Mouse (Mus musculus): ENCODE results near the gene Tspan18. TPM values are rescaled to one million over a fixed set of nuclear protein-coding genes. Genes with fewer than 3 reads are reported as not detected.

Tspan18 gene
- total RNA-seq, 4 experiments from 2014 or later = 0.97 to 1.5 (median 1.4) TPM

DNA sequence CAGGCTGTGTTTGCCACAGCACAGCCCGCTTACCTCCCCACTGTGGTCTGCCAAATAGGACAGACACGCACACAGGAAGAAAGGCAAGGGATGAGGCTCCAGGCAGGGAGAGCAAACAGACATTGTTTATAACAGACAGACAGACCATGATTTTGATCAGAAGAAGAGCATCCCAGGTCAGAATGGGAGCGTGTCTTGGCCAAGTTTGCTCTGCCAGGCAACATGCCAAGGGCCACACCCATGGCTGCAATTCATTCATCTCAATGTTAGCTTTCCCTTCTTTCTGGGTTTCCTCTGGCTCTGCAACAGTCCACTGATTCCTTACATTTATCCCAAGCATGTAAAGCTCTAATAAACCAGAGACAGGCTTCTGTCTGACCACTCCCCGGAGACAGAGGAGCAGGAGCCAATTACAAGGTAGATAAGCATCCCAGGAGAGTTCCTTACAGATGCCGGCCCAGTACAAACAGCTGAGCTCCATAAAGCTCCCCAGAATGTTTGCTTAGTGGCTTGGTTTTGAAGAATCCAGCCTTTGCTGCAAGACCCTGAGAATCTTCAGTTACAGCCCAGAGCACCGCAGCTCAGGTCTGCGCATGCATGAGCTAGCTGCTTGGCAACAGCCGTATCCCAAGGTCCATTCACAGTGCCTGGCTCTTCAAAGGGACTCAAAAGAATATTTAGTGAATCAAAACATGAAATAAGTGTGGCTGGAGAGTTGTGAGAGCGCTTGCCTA lies 5.2 kb upstream of the Tspan18 start:
- no peak for DNase-seq (ENCODE audit: low spot score in 2 of 2)

DNA sequence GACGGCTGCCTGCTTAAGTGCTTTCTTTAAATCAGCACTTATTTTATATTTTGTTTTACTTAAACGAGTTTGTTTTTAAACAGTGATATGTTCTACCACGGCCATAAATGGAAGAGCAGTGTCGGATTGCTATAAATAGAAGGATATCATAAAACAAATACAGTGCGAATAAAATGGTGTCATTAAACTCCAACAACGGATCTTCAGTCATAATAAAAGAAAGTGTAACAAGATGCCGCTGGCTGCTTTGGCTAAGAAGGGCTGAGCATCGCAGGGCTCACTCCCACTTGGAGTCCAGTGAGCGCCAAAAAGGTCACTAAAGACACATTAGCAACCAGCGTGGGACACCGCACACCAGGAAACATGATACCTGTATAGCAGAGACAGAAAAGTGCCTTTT lies 1.7 kb upstream of the Tspan18 start:
- no peak for DNase-seq (ENCODE audit: low spot score in 2 of 2)

DNA sequence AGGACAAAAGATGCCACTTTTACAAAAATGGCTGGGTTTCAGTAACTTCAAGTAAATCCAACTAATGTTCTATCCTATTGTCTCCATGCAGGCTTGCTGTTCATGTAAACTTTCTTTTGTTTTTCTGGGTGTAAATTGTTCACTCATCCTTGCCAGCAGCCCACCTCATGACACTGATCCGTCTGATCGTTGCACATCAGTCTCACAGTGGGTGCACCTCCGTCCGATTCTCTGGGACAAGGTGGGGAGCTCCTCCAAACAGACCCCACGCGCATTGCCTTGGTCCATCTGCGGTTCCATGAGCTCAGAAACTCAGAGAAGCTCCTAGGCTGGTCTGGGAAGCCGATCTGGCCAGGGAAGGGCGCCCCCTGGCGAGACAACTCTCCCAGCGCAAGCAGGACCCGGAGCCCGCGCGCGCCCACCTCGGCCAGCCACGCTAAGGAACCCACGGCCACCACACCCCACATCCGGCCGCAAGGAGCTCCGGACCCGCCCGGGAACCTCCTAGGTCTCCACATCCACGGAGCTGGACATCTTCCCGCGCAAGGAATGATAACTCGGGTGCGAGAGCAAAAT lies 976 bp downstream of the Tspan18 start:
- DNase-seq (ENCODE audit: low spot score in 2 of 2) = peak; percentile 60 to 64

DNA sequence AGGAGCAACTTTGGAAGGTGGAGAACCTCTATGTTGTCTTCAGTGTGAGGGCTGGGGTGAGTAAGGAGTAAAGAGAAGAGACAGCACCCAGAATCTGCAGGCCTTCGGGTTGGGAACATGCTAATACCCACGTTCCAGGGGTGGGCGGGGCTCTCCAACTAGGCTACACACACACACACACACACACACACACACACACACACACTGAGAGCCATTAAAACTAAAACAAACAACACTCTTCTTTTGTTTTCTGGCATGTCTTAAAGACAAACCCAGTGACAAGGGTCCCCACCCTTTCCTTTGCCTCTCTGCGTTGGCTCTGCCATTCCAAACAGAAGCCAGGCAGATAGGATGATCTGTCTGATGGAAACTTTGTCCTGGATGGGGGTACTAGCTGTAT lies 2.0 kb downstream of the Tspan18 start:
- no peak for DNase-seq (ENCODE audit: low spot score in 2 of 2)

DNA sequence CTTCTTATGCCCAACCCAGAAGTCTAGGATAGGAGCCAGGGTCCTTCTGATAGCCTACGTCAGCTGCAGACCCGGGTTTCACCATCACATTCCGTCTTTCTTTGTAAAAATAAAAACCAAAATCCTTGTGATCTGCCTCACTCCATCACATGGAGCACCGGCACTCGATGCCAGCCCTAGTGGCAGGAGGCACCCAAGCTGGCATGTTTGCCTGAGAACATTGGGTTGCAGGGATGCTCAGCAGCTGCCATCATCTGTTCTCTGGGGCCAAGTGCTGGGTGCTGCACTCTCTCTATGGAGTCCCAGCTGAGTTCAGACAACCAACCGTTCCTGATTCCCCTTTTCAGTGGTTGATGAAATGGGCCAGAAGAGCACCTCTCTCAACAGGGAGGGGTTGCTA lies 3.2 kb downstream of the Tspan18 start:
- no peak for DNase-seq (ENCODE audit: low spot score in 2 of 2)

DNA sequence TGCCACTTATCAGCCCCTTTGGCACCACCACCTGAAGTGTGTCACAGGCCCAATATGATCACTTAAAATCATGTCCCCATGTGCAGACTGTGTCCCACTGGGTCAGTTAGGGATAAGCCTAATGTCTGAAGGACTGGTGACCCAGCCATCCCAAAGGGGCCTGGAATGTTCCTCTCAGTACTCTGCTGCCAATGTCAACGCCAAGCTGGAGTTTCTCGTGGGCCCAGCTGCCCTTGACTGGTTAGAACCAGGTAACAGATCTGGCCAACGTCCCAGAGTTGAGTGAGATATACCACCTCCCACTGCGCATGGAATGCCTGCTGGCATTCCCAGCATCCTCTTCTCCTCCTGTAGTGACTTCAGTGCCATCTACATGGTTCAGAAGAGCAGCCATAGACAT lies 5.2 kb downstream of the Tspan18 start:
- DNase-seq (ENCODE audit: low spot score in 2 of 2) = no peak

DNA sequence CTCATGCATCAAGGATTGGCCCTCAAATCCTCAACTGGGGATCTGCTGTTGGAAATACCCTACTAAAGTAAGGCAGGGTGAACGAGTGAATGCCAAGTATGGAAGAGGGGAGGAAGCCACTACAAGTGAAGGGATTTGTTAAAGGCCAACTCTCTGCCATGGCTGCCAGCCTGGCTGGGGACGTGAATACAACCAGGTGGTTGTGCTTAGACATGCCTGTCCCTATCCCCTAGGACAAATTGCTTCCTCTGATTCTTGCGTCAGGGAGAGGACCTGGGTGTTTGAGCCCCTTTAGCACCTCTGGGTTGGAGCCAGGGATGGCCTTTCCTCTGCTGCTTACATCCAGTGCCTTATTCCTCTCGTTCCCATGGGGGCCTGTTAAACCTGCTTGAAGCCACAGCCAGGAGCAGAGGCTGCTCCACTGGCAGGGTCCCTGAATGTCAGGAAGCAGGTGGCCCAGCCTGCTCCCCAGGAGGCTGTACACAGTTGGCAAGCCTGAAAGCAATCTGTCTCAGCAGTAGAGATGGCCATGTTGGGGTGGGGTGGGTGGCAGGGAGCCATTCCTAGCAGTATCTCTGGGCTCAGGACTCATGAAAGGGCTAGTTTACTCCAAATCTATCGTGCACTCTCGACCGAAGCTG lies 6.3 kb downstream of the Tspan18 start:
- no peak for DNase-seq (ENCODE audit: low spot score in 2 of 2)

DNA sequence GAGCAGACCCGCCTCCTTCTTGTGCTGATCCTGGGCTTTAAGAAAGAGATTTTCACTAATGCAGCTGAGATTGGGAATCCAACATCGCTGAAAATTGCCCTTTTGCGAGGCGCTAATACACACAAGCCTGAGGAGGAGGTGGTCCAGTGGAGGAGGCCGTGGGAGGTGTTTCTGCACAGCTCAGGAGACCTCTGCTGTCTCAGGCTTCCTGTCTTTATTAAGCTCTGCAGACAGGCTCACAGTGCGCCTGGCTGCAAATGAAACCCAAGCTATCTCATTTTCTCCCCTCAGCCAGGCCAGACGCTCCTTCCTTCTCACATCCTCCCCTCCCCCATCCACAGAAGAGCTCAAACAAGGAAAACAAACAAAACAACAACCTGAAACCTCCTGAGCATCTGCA lies 9.6 kb downstream of the Tspan18 start:
- DNase-seq (ENCODE audit: low spot score in 2 of 2) = no peak

DNA sequence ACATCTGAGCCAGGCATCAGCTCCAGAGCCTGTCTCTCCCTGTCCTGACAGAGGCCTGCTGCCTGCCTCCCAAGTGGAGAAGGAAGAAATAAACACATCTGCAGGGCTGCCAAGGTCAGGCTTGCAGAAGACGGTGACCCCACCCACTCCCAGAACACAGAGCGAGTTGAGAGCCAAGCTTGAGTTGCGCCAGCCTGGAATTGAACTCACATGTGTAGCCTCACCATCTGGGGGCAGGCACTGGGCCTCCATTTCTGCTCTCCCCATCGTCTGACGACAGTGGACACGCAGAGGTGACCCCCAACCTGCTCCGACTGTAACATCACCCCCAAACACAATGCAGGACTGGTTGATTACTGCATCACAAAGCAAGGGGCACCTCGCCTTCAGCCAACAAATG lies 12.4 kb downstream of the Tspan18 start:
- DNase-seq (ENCODE audit: low spot score in 2 of 2) = peak; percentile 67 to 68

DNA sequence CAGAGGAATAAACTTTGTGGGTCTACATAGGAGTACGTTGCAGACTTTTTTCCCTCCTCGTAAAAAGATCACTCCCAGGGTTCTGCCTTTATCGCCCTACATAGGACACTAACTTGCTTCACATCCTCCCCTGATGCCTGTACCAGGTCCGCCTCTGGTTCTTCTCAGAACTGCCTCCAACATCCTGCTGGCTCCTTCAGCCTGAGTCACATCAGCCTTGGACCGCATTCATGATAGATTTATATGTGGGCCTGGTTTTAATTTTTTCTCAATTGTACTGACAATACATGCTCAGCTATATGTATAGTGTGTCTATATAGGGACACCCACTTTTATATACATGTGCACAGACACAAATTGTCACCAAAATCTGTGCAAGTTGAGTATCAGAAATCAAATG lies 14.0 kb downstream of the Tspan18 start:
- DNase-seq (ENCODE audit: low spot score in 2 of 2) = no peak

DNA sequence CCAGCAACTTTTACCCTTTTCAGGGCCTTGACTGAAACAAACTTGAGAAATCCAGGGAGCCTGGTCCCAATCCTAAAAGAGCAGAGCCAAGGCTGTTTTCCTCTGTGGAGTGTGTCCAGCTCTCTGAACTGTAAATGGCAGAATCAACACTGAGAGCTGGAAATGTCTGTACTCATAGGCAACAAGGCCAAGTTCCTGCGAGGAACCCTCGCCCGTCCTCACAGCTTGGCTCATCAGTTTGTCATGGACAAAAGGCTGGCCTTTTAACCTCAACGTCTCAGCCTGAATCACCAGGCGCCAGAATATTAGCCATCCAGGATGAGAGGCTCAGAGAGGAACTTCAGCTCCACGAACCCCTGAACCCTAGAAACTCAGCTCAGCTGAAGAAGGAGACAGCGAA lies 14.7 kb downstream of the Tspan18 start:
- peak in 1 of 2 experiments; percentile 18 for DNase-seq (ENCODE audit: low spot score in 2 of 2)

DNA sequence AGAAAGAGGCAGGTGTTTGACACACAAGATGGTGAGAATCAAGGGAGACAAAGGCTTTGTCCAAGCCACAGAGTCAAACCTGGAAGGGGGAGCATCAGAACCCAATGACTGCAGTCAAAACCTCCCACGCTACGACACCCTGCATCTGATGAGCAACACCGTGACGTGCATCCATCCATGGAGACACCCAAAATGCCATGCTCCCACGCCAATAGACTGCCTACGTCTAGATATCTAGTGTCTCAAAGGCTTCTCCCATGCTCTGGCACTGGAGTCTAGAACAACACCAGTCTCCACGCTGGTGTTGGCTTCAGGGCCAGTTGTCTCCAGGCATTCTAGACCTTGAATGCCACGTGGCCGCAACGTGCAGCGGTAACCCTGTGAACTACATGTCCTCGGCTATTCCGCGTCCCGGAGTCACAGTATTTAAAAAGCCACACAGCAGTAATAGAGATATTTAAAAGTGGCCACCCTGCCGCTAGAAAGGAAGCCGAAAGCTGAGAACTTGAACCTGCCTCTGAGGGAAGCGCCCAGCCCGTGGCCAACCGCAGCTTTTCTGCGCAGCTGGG lies 15.4 kb downstream of the Tspan18 start:
- DNase-seq (ENCODE audit: low spot score in 2 of 2) = no peak

DNA sequence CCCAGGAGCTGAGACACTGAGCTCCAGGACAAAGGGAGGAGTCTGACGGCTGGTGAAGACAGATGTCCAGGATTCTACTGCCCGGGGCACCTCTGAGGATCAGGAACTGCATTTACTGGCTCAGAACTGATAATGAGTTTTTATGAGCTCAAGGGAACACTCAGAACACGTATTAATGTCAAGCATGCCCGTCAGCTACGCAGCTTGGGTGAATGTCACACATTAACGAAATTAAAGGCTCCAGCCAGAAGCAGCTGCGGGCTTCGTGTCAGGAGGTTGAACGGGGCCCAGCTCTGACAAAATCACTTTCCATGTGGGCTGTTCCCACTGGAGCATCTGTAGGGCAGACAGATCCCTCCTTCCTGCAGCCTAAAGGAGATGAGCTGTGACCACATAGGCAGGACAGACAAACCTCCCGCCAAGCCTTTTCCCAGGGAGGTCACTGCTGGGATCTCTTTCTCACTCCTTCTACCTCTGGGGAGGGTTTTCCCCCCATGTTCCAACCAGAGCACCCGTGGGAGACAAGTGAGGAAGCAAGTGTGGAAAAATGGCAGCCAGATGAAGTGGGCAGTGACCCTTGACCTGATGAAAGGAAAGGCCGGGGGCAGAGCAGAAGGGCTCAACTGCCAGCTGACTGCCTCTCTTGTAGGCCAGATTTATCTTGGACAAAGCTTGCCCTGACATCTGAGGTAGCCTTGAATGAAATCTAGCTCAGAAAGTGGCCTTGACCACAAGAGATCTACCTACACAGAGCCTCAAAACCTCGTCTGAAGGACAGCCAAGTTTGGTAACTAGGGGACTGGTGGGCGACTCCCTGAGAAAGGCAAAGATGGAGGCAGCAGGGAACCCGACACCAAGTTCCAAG lies 20.3 kb downstream of the Tspan18 start:
- no peak for DNase-seq (ENCODE audit: low spot score in 2 of 2)

DNA sequence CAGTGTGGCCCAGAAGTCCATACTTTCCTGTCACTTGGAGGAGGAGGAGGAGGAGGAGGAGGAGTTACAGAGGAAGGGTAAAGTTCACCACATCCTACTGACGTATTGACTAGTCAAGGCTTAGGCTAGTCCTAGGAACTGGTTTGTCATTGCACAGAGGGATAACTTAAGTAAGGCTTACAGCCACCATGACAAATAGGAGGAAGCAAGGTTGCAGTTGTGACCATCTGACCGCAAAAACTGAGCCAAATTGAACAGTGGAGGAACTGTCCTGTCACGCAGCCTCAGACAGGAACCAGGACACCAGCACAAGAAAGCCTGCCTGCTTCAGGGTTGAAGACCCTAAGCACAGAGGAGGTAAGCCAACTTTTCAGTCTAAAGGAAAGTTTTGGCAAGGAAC lies 21.8 kb downstream of the Tspan18 start:
- DNase-seq (ENCODE audit: low spot score in 2 of 2) = no peak

DNA sequence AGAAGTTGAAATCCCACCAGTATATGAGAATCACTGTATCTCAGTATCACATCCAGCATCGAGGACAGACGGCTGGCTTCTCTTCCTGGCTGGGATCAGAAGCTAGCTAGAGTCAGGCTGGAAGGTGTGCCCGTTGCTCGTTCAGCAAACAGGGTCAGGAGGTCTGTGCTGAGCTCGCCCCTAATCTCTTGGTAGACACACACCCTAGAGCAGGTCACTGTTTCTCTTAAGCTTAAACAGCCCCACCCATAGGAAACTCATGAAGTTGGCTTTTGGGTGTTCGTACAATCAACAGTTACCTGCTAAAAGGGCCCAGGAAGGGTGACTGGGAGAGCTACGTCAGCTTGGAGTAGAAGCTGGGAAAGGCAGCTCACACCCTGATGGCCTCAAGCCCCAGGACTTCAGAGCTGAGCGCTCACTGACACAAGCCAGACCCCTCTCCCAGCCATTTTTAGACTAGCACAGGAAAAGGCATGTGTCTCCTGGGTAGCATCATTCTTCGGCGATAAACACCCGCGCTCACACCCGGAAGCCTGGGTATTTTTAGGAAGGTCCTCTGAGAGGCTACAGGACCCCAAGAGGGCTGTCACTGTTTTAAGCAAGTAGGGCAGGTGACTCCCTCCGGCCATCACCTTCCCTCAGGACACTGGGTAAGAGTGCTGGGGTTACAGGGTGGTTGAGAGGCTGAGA lies 24.4 kb downstream of the Tspan18 start:
- no peak for DNase-seq (ENCODE audit: low spot score in 2 of 2)

DNA sequence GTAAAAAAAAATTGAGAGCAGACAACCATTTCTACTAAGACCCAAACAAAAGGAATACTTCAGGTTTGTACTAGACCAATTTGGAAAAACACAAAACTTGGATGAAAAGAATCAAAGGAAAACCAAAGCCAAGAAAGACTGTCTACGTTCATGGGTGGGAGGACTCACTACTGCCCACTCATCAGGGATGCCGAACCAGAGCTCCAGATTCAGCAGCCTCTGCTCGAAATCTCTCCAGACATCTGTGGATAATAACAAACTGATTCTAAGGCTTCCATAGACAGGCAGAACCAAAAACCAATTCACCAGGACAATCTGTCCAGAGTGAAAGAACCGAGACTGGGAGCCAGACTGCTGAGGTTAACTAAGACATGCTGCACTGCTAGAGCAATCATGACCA lies 27.4 kb downstream of the Tspan18 start:
- DNase-seq (ENCODE audit: low spot score in 2 of 2) = no peak

DNA sequence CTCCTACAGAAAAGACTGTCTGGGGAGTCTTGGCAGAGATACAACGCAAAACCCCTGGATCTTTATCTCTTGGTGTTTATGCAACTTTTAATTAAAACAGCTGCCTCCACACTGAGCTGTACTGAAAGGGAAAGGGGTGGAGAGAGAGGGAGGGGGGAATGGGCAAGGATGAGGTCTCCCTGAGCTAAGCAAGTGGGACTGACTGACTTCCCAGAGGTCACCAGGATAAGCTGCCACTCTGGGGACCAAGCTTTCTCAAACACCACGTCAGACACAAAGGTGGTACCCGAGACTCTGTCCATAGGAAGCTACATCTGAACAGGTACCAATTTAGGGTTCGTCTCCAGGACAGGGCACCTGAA lies 30.1 kb downstream of the Tspan18 start:
- DNase-seq (ENCODE audit: low spot score in 2 of 2) = no peak

DNA sequence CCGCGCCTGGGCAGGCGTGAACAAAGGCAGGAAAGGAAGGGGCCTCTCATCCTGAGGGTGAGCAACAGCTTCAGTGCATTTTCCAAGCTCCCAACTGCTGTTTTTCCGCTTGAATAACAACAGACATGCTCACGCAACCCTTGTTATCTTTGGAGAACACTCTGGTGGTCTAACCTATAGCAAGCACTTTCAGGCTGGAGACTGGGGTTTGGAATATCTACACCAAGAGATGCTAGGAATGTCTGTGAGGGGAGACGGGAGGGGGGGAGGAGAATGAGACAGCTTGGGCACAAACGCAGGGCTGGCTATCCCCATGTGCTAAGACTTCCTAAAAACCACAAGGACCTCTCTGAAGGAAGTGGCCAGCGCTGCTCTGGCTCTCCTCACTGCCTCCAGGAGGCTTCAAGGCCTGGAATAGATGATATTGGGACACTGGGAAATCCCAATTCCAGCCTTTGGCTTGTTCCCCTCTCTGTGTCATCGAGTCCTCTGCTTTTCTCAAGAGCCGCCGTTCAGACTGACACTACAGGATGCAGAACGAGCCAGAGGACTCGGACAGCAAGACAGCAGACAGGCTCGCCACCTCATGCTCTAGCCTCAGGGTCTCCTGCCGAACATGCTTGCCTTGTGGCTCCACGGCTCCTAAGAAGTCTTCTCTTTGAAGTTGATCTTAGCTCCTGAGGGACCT lies 30.6 kb downstream of the Tspan18 start:
- DNase-seq (ENCODE audit: low spot score in 2 of 2) = no peak

DNA sequence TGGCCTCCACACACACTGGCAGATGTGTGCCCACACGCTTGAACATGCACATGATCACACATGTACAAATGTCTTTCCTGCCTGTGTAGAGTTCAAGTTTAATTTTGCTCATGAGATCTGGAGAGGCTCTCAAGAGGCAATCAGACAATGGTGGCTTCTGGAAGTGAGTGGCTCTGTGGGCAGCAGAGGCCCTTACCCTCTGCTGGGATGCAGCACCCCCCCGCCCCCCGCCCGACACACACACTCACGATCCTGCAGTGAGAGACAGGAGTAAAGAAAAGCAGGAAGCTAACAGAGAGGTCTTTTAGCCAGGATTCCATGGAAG lies 31.1 kb downstream of the Tspan18 start:
- DNase-seq (ENCODE audit: low spot score in 2 of 2) = no peak

DNA sequence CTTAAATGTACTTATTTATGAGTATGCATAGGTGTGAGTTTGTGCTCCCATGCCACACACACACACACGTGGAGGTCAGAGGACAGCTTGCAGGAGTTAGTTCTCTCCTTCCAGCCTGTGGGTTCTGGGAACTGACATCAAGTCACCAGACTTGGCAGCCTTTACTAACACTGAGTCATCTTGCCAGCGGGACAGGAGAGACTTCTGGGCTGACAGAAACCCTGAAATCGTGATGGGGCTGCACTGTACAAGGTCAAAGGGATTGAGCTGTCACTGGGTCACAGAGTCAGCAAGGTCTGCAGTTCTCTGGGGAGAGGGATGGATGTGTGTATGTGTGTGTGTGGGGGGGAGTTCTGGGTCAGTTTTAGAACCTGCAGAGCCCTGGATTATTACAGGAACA lies 36.6 kb downstream of the Tspan18 start:
- DNase-seq (ENCODE audit: low spot score in 2 of 2) = no peak
